Mouse (Mus musculus) cerebellum, adult 2 months (tissue): ENCODE measurements around the gene Smim20.

ENCODE experiments used
- CTCF ChIP-seq: fragments of 200-500 bp; IDR thresholded peaks from 2 replicates; pipeline ENCODE4 v1.5.1; 2011; ENCODE audit warnings: low read depth, mild to moderate bottlenecking, control low read depth, low read length, moderate library complexity, borderline replicate concordance; ENCODE audit not compliant: insufficient read depth
- POLR2A ChIP-seq: fragments of 200-500 bp; IDR thresholded peaks from 2 replicates; pipeline ENCODE4 v1.6.1; 2011; ENCODE audit warnings: low read length, control low read depth, borderline replicate concordance; ENCODE audit not compliant: insufficient read depth

DNA sequence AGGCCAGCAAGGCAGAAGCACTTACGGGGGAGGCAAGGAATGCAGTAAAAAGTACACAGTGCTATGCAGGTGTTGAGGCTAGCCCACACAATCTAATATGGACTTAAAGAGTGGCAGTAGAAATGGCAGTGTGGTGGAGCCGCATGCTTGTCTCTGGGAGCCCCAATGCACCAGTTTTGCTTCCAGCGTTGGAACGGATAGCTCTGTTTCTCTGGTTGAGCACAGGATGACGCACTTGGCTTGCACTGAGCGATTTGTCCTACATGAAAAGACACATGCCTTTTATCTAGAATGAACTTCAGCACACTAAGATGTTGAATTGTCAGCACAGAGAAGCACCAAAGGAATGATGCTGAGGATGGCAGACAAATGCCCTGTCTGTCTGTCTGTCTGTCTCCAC is 37.1 kb downstream of the Smim20 start:
- no peak for TF ChIP-seq CTCF
- TF ChIP-seq POLR2A = no peak
